Mouse (Mus musculus): Measurements from ENCODE around the gene Cxcr5. TPM values are rescaled to one million over a fixed set of nuclear protein-coding genes. Genes with fewer than 3 reads are reported as not detected.

The Cxcr5 gene
- polyA plus RNA-seq, 1 experiment from 2014 or later, result not detected

GRCm38 (mm10) chr9:44532991-44533580 is 28.6 kb downstream of the Cxcr5 start:
- no peak for ATAC-seq (ENCODE audit: low read depth)
- Histone ChIP-seq H3K4me3 (ENCODE audit: low read depth, low read length) (no peak overlapping the region), H3K27me3 (ENCODE audit: control insufficient read depth, insufficient read depth, low read depth, low read length) (peaks cover 3% of the 10 kb centered on the region; the same call in 1 of the 2 replicates), H3K4me1 (ENCODE audit: control insufficient read depth, low read depth, low read length) (no peaks in the 10 kb centered on the region; the same call in 1 of the 2 replicates), H3K9me3 (replicated peaks; ENCODE audit: control insufficient read depth, low read length) (peaks cover 2% of the 10 kb centered on the region), H3K9ac (ENCODE audit: low read depth, low read length) (no peak overlapping the region), H3K36me3 (ENCODE audit: control insufficient read depth, insufficient read depth) (no peaks in the 10 kb centered on the region), H3K27ac (ENCODE audit: low read length) (no peak overlapping the region), H3K4me2 (ENCODE audit: low read depth, low read length) (no peak overlapping the region)
- 68% methylated on average over 6 of the region's 6 CpGs for WGBS (ENCODE audit: insufficient replicate concordance)

GRCm38 (mm10) chr9:44528340-44528739 is 33.3 kb downstream of the Cxcr5 start:
- 20% methylated on average over 8 of the region's 8 CpGs for WGBS (ENCODE audit: insufficient replicate concordance)
- no peak overlapping the region for H3K9ac ChIP-seq (ENCODE audit: low read depth, low read length)
- ATAC-seq (ENCODE audit: low read depth), result no peak

GRCm38 (mm10) chr9:44526337-44527112 is 35.2 kb downstream of the Cxcr5 start:
- no peak for ATAC-seq (ENCODE audit: low read depth)
- no peak overlapping the region for H3K27ac ChIP-seq (ENCODE audit: low read length)

More at GRCm38 (mm10) chr9:44528340-44528739, 33.3 kb downstream of the Cxcr5 start:
- peaks cover 2% of the 10 kb centered on the region for H3K9me3 ChIP-seq (replicated peaks; ENCODE audit: control insufficient read depth, low read length)
- no peak overlapping the region for H3K4me3 ChIP-seq (ENCODE audit: low read depth, low read length)
- no peaks in the 10 kb centered on the region for H3K4me1 ChIP-seq (ENCODE audit: control insufficient read depth, low read depth, low read length)
- no peak overlapping the region for H3K4me2 ChIP-seq (ENCODE audit: low read depth, low read length)
- H3K27ac ChIP-seq (ENCODE audit: low read length), result no peak overlapping the region
- no peaks in the 10 kb centered on the region for H3K36me3 ChIP-seq (ENCODE audit: control insufficient read depth, insufficient read depth)
- no peaks in the 10 kb centered on the region for H3K27me3 ChIP-seq (ENCODE audit: control insufficient read depth, insufficient read depth, low read depth, low read length)

GRCm38 (mm10) chr9:44525589-44525988 is 36.1 kb downstream of the Cxcr5 start:
- no peaks in the 10 kb centered on the region for H3K27me3 ChIP-seq (ENCODE audit: control insufficient read depth, insufficient read depth, low read depth, low read length)
- H3K4me1 ChIP-seq (ENCODE audit: control insufficient read depth, low read depth, low read length), result no peaks in the 10 kb centered on the region
- no peak for ATAC-seq (ENCODE audit: low read depth)
- H3K4me3 ChIP-seq (ENCODE audit: low read depth, low read length), result no peak overlapping the region
- WGBS (ENCODE audit: insufficient replicate concordance), result 85% methylated on average over 8 of the region's 8 CpGs
- H3K9ac ChIP-seq (ENCODE audit: low read depth, low read length), result no peak overlapping the region
- no peak overlapping the region for H3K27ac ChIP-seq (ENCODE audit: low read length)
- H3K36me3 ChIP-seq (ENCODE audit: control insufficient read depth, insufficient read depth), result no peaks in the 10 kb centered on the region
- H3K4me2 ChIP-seq (ENCODE audit: low read depth, low read length), result no peak overlapping the region
- H3K9me3 ChIP-seq (replicated peaks; ENCODE audit: control insufficient read depth, low read length), result no peaks in the 10 kb centered on the region

More at GRCm38 (mm10) chr9:44526337-44527112, 35.2 kb downstream of the Cxcr5 start:
- Histone ChIP-seq H3K9ac (ENCODE audit: low read depth, low read length) (no peak overlapping the region), H3K36me3 (ENCODE audit: control insufficient read depth, insufficient read depth) (no peaks in the 10 kb centered on the region), H3K27me3 (ENCODE audit: control insufficient read depth, insufficient read depth, low read depth, low read length) (no peaks in the 10 kb centered on the region), H3K4me2 (ENCODE audit: low read depth, low read length) (no peak overlapping the region), H3K4me1 (ENCODE audit: control insufficient read depth, low read depth, low read length) (no peaks in the 10 kb centered on the region), H3K4me3 (ENCODE audit: low read depth, low read length) (no peak overlapping the region), H3K9me3 (replicated peaks; ENCODE audit: control insufficient read depth, low read length) (peaks cover 2% of the 10 kb centered on the region)
- WGBS (ENCODE audit: insufficient replicate concordance), result 53% methylated on average over 9 of the region's 9 CpGs

GRCm38 (mm10) chr9:44525001-44525400 is 36.7 kb downstream of the Cxcr5 start:
- Histone ChIP-seq H3K4me1 (ENCODE audit: control insufficient read depth, low read depth, low read length) (no peaks in the 10 kb centered on the region), H3K36me3 (ENCODE audit: control insufficient read depth, insufficient read depth) (no peaks in the 10 kb centered on the region), H3K9me3 (replicated peaks; ENCODE audit: control insufficient read depth, low read length) (no peaks in the 10 kb centered on the region), H3K4me3 (ENCODE audit: low read depth, low read length) (no peak overlapping the region), H3K27me3 (ENCODE audit: control insufficient read depth, insufficient read depth, low read depth, low read length) (no peaks in the 10 kb centered on the region), H3K9ac (ENCODE audit: low read depth, low read length) (no peak overlapping the region), H3K27ac (ENCODE audit: low read length) (no peak overlapping the region), H3K4me2 (ENCODE audit: low read depth, low read length) (no peak overlapping the region)
- no peak for ATAC-seq (ENCODE audit: low read depth)
- WGBS (ENCODE audit: insufficient replicate concordance), result 57% methylated on average over 3 of the region's 3 CpGs

GRCm38 (mm10) chr9:44524235-44524826 is 37.3 kb downstream of the Cxcr5 start:
- Histone ChIP-seq H3K4me3 (ENCODE audit: low read depth, low read length) (no peak overlapping the region), H3K36me3 (ENCODE audit: control insufficient read depth, insufficient read depth) (no peaks in the 10 kb centered on the region), H3K9me3 (replicated peaks; ENCODE audit: control insufficient read depth, low read length) (no peaks in the 10 kb centered on the region), H3K9ac (ENCODE audit: low read depth, low read length) (no peak overlapping the region), H3K4me2 (ENCODE audit: low read depth, low read length) (no peak overlapping the region), H3K27me3 (ENCODE audit: control insufficient read depth, insufficient read depth, low read depth, low read length) (no peaks in the 10 kb centered on the region), H3K4me1 (ENCODE audit: control insufficient read depth, low read depth, low read length) (no peaks in the 10 kb centered on the region), H3K27ac (ENCODE audit: low read length) (no peak overlapping the region)
- ATAC-seq (ENCODE audit: low read depth), result no peak
- 59% methylated on average over 5 of the region's 5 CpGs for WGBS (ENCODE audit: insufficient replicate concordance)

GRCm38 (mm10) chr9:44523686-44524085 is 38.0 kb downstream of the Cxcr5 start:
- Histone ChIP-seq H3K4me2 (ENCODE audit: low read depth, low read length) (no peak overlapping the region), H3K36me3 (ENCODE audit: control insufficient read depth, insufficient read depth) (no peaks in the 10 kb centered on the region), H3K4me3 (ENCODE audit: low read depth, low read length) (no peak overlapping the region), H3K27ac (ENCODE audit: low read length) (no peak overlapping the region), H3K9ac (ENCODE audit: low read depth, low read length) (no peak overlapping the region), H3K27me3 (ENCODE audit: control insufficient read depth, insufficient read depth, low read depth, low read length) (no peaks in the 10 kb centered on the region), H3K4me1 (ENCODE audit: control insufficient read depth, low read depth, low read length) (no peaks in the 10 kb centered on the region), H3K9me3 (replicated peaks; ENCODE audit: control insufficient read depth, low read length) (no peaks in the 10 kb centered on the region)
- WGBS (ENCODE audit: insufficient replicate concordance), result 55% methylated on average over 5 of the region's 5 CpGs
- ATAC-seq (ENCODE audit: low read depth), result no peak

- Histone ChIP-seq H3K36me3 (ENCODE audit: control insufficient read depth, insufficient read depth) (no peaks in the 10 kb centered on the region), H3K4me3 (ENCODE audit: low read depth, low read length) (no peak overlapping the region), H3K27me3 (ENCODE audit: control insufficient read depth, insufficient read depth, low read depth, low read length) (no peaks in the 10 kb centered on the region), H3K4me2 (ENCODE audit: low read depth, low read length) (no peak overlapping the region), H3K9ac (ENCODE audit: low read depth, low read length) (no peak overlapping the region), H3K27ac (ENCODE audit: low read length) (no peak overlapping the region), H3K4me1 (ENCODE audit: control insufficient read depth, low read depth, low read length) (no peaks in the 10 kb centered on the region), H3K9me3 (replicated peaks; ENCODE audit: control insufficient read depth, low read length) (no peaks in the 10 kb centered on the region)
- WGBS (ENCODE audit: insufficient replicate concordance), result 27% methylated on average over 10 of the region's 10 CpGs
- no peak for ATAC-seq (ENCODE audit: low read depth)
Observed at GRCm38 (mm10) chr9:44521927-44522326, 39.8 kb downstream of the Cxcr5 start.

GRCm38 (mm10) chr9:44518068-44518467 is 43.6 kb downstream of the Cxcr5 start:
- WGBS (ENCODE audit: insufficient replicate concordance), result 62% methylated on average over 7 of the region's 7 CpGs
- Histone ChIP-seq H3K4me1 (ENCODE audit: control insufficient read depth, low read depth, low read length) (peaks cover 8% of the 10 kb centered on the region), H3K4me2 (ENCODE audit: low read depth, low read length) (no peak overlapping the region), H3K27me3 (ENCODE audit: control insufficient read depth, insufficient read depth, low read depth, low read length) (no peaks in the 10 kb centered on the region), H3K9ac (ENCODE audit: low read depth, low read length) (no peak overlapping the region), H3K9me3 (replicated peaks; ENCODE audit: control insufficient read depth, low read length) (no peaks in the 10 kb centered on the region), H3K4me3 (ENCODE audit: low read depth, low read length) (no peak overlapping the region), H3K27ac (ENCODE audit: low read length) (no peak overlapping the region), H3K36me3 (ENCODE audit: control insufficient read depth, insufficient read depth) (no peaks in the 10 kb centered on the region)
- ATAC-seq (ENCODE audit: low read depth), result no peak

Measured in liver, embryonic 16.5 days (tissue).